Mouse (Mus musculus): ENCODE measurements around the gene Ercc2.

DNA sequence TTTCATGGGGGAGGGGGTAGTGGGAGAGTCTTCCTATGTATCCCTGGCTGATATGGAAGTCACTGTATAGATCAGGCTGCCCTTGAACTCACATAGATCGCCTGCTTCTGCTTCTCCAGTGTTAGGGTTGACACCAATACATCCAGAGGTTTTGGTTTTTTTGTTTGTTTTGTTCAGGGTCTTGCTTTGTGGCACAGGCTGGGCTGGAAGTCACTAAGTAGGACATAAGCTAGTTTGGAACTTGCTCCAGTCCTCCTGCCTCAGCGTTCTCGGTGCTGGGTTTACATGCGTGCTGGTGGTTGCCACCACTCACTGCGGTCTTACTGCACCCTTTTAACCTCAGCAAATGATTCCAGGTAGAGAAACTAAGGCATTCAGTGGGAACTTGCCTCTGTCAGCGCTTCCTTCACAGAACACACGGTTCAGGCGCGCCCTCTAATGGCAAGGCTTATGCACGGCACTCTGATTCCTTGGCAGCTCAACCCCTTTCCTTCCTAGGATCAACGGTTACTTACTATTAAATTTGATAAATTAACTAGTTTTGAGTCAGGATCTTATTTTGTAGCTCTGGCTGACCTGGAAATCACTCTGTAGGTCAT lies 38.5 kb upstream of the Ercc2 start:
- peak; percentile 96 for TF ChIP-seq CTCF (IDR thresholded peaks at IDR 0.05; ENCODE audit: low read depth, low read length)
- no peak for TF ChIP-seq POLR2A (IDR thresholded peaks at IDR 0.05; ENCODE audit: insufficient read depth, low read length)
- TF ChIP-seq EP300 (IDR thresholded peaks at IDR 0.05; ENCODE audit: insufficient read depth, low read depth, low read length): no peak

Measured in ES-Bruce4 (cell line).